Mouse (Mus musculus) heart, adult 9 months (tissue): ENCODE results near the gene Pmepa1.

Experiments
- DNase-seq, 2 experiments: peaks; one replicate each; pipeline ENCODE4 v3.0.0; 2022; ENCODE audit warnings: low spot score in 2 of 2

The Pmepa1 gene

GRCm38 (mm10) chr2:173276409-173276808, at the start of gene Pmepa1:
Gene Pmepa1 (minus strand): TSS chr2:173276533.
- peak; percentile 92 to 94 for DNase-seq

- DNase-seq = no peak
These were observed 45.4 kb upstream of the Pmepa1 start for GRCm38 (mm10) chr2:173321754-173322153.

- no peak for DNase-seq
These were observed 44.9 kb upstream of the Pmepa1 start for GRCm38 (mm10) chr2:173321194-173321593.

GRCm38 (mm10) chr2:173314291-173314690, 38.0 kb upstream of the Pmepa1 start:
- no peak for DNase-seq

GRCm38 (mm10) chr2:173308486-173308885, 32.2 kb upstream of the Pmepa1 start:
- DNase-seq = peak in 1 of 2 experiments; percentile 10

- DNase-seq = no peak
These were observed 31.7 kb upstream of the Pmepa1 start for GRCm38 (mm10) chr2:173307984-173308383.

- peak; percentile 56 to 67 for DNase-seq
These were observed 31.2 kb upstream of the Pmepa1 start for GRCm38 (mm10) chr2:173307561-173307960.

- DNase-seq = peak; percentile 64 to 65
These were observed 30.6 kb upstream of the Pmepa1 start for GRCm38 (mm10) chr2:173306734-173307525.

GRCm38 (mm10) chr2:173305011-173305410, 28.7 kb upstream of the Pmepa1 start:
- DNase-seq = no peak

- DNase-seq = peak in 1 of 2 experiments; percentile 24
These were observed 24.6 kb upstream of the Pmepa1 start for GRCm38 (mm10) chr2:173300663-173301630.

GRCm38 (mm10) chr2:173296408-173296807, 20.1 kb upstream of the Pmepa1 start:
- no peak for DNase-seq

- DNase-seq = no peak
These were observed 16.7 kb upstream of the Pmepa1 start for GRCm38 (mm10) chr2:173293042-173293441.

GRCm38 (mm10) chr2:173292551-173292950, 16.2 kb upstream of the Pmepa1 start:
- DNase-seq = no peak

- no peak for DNase-seq
These were observed 14.6 kb upstream of the Pmepa1 start for GRCm38 (mm10) chr2:173290981-173291380.

- no peak for DNase-seq
These were observed 13.6 kb upstream of the Pmepa1 start for GRCm38 (mm10) chr2:173289928-173290327.

- no peak for DNase-seq
These were observed 9.6 kb upstream of the Pmepa1 start for GRCm38 (mm10) chr2:173285816-173286538.

- no peak for DNase-seq
These were observed 8.4 kb upstream of the Pmepa1 start for GRCm38 (mm10) chr2:173284771-173285170.

GRCm38 (mm10) chr2:173282191-173282590, 5.9 kb upstream of the Pmepa1 start:
- no peak for DNase-seq

- DNase-seq = peak; percentile 55 to 75
These were observed 4.9 kb upstream of the Pmepa1 start for GRCm38 (mm10) chr2:173281021-173281937.

GRCm38 (mm10) chr2:173278846-173279580, 2.7 kb upstream of the Pmepa1 start:
- DNase-seq = no peak
